Mouse (Mus musculus) CH12.LX (cell line): Measurements from ENCODE around the gene Ppip5k2. TPM values are rescaled to one million over a fixed set of nuclear protein-coding genes. Genes with fewer than 3 reads are reported as not detected.

Source experiments
- DNase-seq: peaks from one replicate; pipeline ENCODE4 v3.0.0-alpha.2; 2013; ENCODE audit errors: extremely low read depth
- H3K27ac ChIP-seq: 2 replicates; pipeline ENCODE4 v1.5.1; 2012; ENCODE audit warnings: low read depth, mild to moderate bottlenecking, control low read depth, moderate library complexity; ENCODE audit not compliant: insufficient read depth
- H3K27me3 ChIP-seq: replicated peaks from 2 replicates; pipeline ENCODE3; 2012; ENCODE audit warnings: inconsistent platforms
- H3K36me3 ChIP-seq, 2 experiments: replicated peaks in 1 of 2; 2 replicates each; pipeline versions ENCODE3 to v1.6.1; 2012; ENCODE audit warnings: inconsistent platforms in 1 of 2, low read length in 1 of 2, mild to moderate bottlenecking in 1 of 2, mixed read lengths in 1 of 2, moderate library complexity in 1 of 2; ENCODE audit not compliant: control insufficient read depth in 1 of 2, insufficient read depth in 1 of 2
- H3K4me1 ChIP-seq, 2 experiments: 2 replicates each; pipeline ENCODE4 v1.6.1; 2012; ENCODE audit warnings: inconsistent platforms in 1 of 2, moderate library complexity in 1 of 2; ENCODE audit not compliant: insufficient read depth in 2 of 2, control insufficient read depth in 1 of 2
- H3K4me2 ChIP-seq: 2 replicates; pipeline ENCODE4 v1.6.1; 2012; ENCODE audit warnings: low read depth, mild to moderate bottlenecking, control low read depth; ENCODE audit not compliant: poor library complexity, insufficient read depth, severe bottlenecking
- H3K4me3 ChIP-seq, 3 experiments: fragments of 150-350 bp in 1 of 3; sonication (generic) in 1 of 3; replicated peaks in 1 of 3; 2 replicates each; pipeline versions ENCODE3 to v1.5.1; 2011 to 2012; ENCODE audit warnings: low read depth in 2 of 3, low read length in 2 of 3, mild to moderate bottlenecking in 2 of 3, moderate library complexity in 2 of 3, control low read depth in 1 of 3, improper control_type of control experiment in 1 of 3, inconsistent platforms in 1 of 3, mixed read lengths in 1 of 3; ENCODE audit not compliant: poor library complexity in 1 of 3
- H3K79me2 ChIP-seq: replicated peaks from 2 replicates; pipeline ENCODE4 v1.6.1; 2012; ENCODE audit warnings: mild to moderate bottlenecking, moderate library complexity; ENCODE audit not compliant: control insufficient read depth, poor library complexity, insufficient read depth, severe bottlenecking; ENCODE audit errors: extremely low read depth
- H3K9ac ChIP-seq: 2 replicates; pipeline ENCODE4 v1.6.1; 2012; ENCODE audit warnings: low read depth, mild to moderate bottlenecking, control low read depth, moderate library complexity; ENCODE audit not compliant: insufficient read depth
- H3K9me3 ChIP-seq: replicated peaks from 2 replicates; pipeline ENCODE3; 2012; ENCODE audit warnings: low read length, inconsistent platforms, mixed read lengths
- CHD1 ChIP-seq: IDR thresholded peaks from 2 replicates; pipeline ENCODE4 v1.6.1; 2012; ENCODE audit warnings: low read depth, low read length, improper control_type of control experiment, inconsistent platforms
- CHD2 ChIP-seq: IDR thresholded peaks from 2 replicates; pipeline ENCODE4 v1.6.1; 2011; ENCODE audit warnings: low read length, improper control_type of control experiment
- CTCF ChIP-seq, 2 experiments: IDR thresholded peaks in 1 of 2; conservative IDR thresholded peaks in 1 of 2; 2 replicates each; pipeline ENCODE4 v1.5.1; 2011 to 2012; ENCODE audit warnings: low read depth in 2 of 2, low read length in 2 of 2, improper control_type of control experiment in 1 of 2, inconsistent platforms in 1 of 2, mild to moderate bottlenecking in 1 of 2, moderate library complexity in 1 of 2
- ELF1 ChIP-seq: IDR thresholded peaks from 2 replicates; pipeline ENCODE4 v1.6.1; 2014; ENCODE audit warnings: low read depth, mild to moderate bottlenecking, inconsistent platforms, low read length, improper control_type of control experiment
- ETS1 ChIP-seq: conservative IDR thresholded peaks from 2 replicates; pipeline ENCODE4 v1.6.1; 2012; ENCODE audit warnings: low read depth, mild to moderate bottlenecking, inconsistent platforms, low read length, improper control_type of control experiment, moderate library complexity
- GABPA ChIP-seq: IDR thresholded peaks from 2 replicates; pipeline ENCODE4 v1.6.1; 2012; ENCODE audit warnings: low read depth, low read length, improper control_type of control experiment, inconsistent platforms; ENCODE audit not compliant: insufficient replicate concordance
- HCFC1 ChIP-seq: IDR thresholded peaks from 2 replicates; pipeline ENCODE4 v1.6.1; 2012; ENCODE audit warnings: low read depth, mild to moderate bottlenecking, inconsistent platforms, low read length, improper control_type of control experiment
- JUND ChIP-seq: conservative IDR thresholded peaks from 2 replicates; pipeline ENCODE4 v1.6.1; 2011; ENCODE audit warnings: low read depth, low read length, improper control_type of control experiment
- KAT2A ChIP-seq: IDR thresholded peaks from 2 replicates; pipeline ENCODE4 v1.6.1; 2012; ENCODE audit warnings: low read length, improper control_type of control experiment, inconsistent platforms; ENCODE audit not compliant: insufficient replicate concordance
- MAX ChIP-seq: IDR thresholded peaks from 2 replicates; pipeline ENCODE4 v1.6.1; 2011; ENCODE audit warnings: low read length, improper control_type of control experiment
- MXI1 ChIP-seq: IDR thresholded peaks from 2 replicates; pipeline ENCODE4 v1.6.1; 2011; ENCODE audit warnings: mild to moderate bottlenecking, low read depth, low read length, improper control_type of control experiment
- NELFE ChIP-seq: IDR thresholded peaks from 2 replicates; pipeline ENCODE4 v1.6.1; 2011; ENCODE audit warnings: low read depth, low read length, improper control_type of control experiment
- PAX5 ChIP-seq: IDR thresholded peaks from 2 replicates; pipeline ENCODE4 v1.6.1; 2012; ENCODE audit warnings: low read length, inconsistent platforms, mixed read lengths
- POLR2A ChIP-seq: IDR thresholded peaks from 2 replicates; pipeline ENCODE4 v1.6.1; 2011; ENCODE audit warnings: low read depth, mild to moderate bottlenecking, improper control_type of control experiment, low read length
- SIN3A ChIP-seq: IDR thresholded peaks from 2 replicates; pipeline ENCODE4 v1.6.1; 2012; ENCODE audit warnings: low read length, improper control_type of control experiment, inconsistent platforms
- TBP ChIP-seq: conservative IDR thresholded peaks from 2 replicates; pipeline ENCODE4 v1.6.1; 2011; ENCODE audit warnings: low read depth, low read length, improper control_type of control experiment
- USF1 ChIP-seq: IDR thresholded peaks from 2 replicates; pipeline ENCODE4 v1.6.1; 2014; ENCODE audit warnings: low read depth, mild to moderate bottlenecking, inconsistent platforms, low read length, improper control_type of control experiment
- USF2 ChIP-seq: conservative IDR thresholded peaks from 2 replicates; pipeline ENCODE4 v1.6.1; 2011; ENCODE audit warnings: low read depth, low read length, improper control_type of control experiment
- ZC3H11A ChIP-seq: IDR thresholded peaks from 2 replicates; pipeline ENCODE4 v1.6.1; 2012; ENCODE audit warnings: low read depth, mild to moderate bottlenecking, inconsistent platforms, low read length, improper control_type of control experiment
- ZNF384 ChIP-seq: IDR thresholded peaks from 2 replicates; pipeline ENCODE4 v1.6.1; 2012; ENCODE audit warnings: low read depth, low read length, improper control_type of control experiment, inconsistent platforms
- dilution Hi-C: fragments of 300-500 bp; cut with MboI; formaldehyde crosslinking; loops from 2 replicates; pipeline ENCODE4 v1.14.3; 2020; ENCODE audit warnings: low sequenced_read_pairs; ENCODE audit not compliant: extremely low pct_unique_long_range_greater_than_20kb, extremely low pct_ligation_motif_present
- in situ Hi-C: fragments of 300-500 bp; cut with MboI; formaldehyde crosslinking; loops from 3 replicates; pipeline ENCODE4 v1.14.3; 2019; ENCODE audit warnings: low sequenced_read_pairs, low pct_ligation_motif_present, low pct_unique_long_range_greater_than_20kb, mixed read lengths
- polyA plus RNA-seq: library from polyadenylated mRNA; unstranded; fragments of >175 nt; gene quantifications from 2 replicates; pipeline ENCODE4 v1.2.1, GENCODE M21; 2012; ENCODE audit warnings: low read depth; ENCODE audit not compliant: insufficient read length
- total RNA-seq, 2 experiments: library from RNA; depleted of rRNA; stranded (reverse); fragments of 300-350 nt in 1 of 2; fragments of >200 nt in 1 of 2; gene quantifications; 2 replicates each; pipeline ENCODE4 v1.2.3; 2012 to 2014

Ppip5k2 gene
- total and polyA plus RNA-seq, 3 experiments = 27.4 to 44.9 (median 29.8) TPM

- Histone ChIP-seq H3K4me1 (peaks cover 0 to 4% of the 10 kb centered on the region in 2 experiments; a peak in 1 of 4 replicates), H3K79me2 (no peaks in the 10 kb centered on the region), H3K27me3 (no peaks in the 10 kb centered on the region), H3K27ac (no peak overlapping the region), H3K4me3 (no peak overlapping the region), H3K36me3 (no peaks in the 10 kb centered on the region), H3K4me2 (no peak overlapping the region), H3K9ac (no peak overlapping the region), H3K9me3 (no peaks in the 10 kb centered on the region)
- DNase-seq = no peak
- in situ Hi-C loops (no loop called here), dilution Hi-C loops (no loop called here)
- TF ChIP-seq ZNF384 (no peak), MAX (no peak), TBP (no peak), ETS1 (no peak), ELF1 (no peak), SIN3A (no peak), KAT2A (no peak), PAX5 (no peak), GABPA (no peak), CTCF (conservative IDR thresholded peaks at IDR 0.05 in 1 of 2, IDR thresholded peaks at IDR 0.05 in 1 of 2; ENCODE audit: low read depth in 2 of 2, low read length in 2 of 2) (no peak), USF1 (no peak), USF2 (no peak), HCFC1 (no peak), CHD1 (no peak), ZC3H11A (no peak), MXI1 (no peak), CHD2 (no peak), NELFE (no peak), JUND (no peak), POLR2A (no peak)
Observed at GRCm38 (mm10) chr1:97672849-97673248, 97.4 kb downstream of the Ppip5k2 start.

GRCm38 (mm10) chr1:97667288-97667687, 102.9 kb downstream of the Ppip5k2 start:
- Histone ChIP-seq H3K4me3 (no peak overlapping the region), H3K4me2 (no peak overlapping the region), H3K27me3 (no peaks in the 10 kb centered on the region), H3K9me3 (no peaks in the 10 kb centered on the region)
- DNase-seq = no peak
- dilution Hi-C loops = no loop called here
- no peak for TF ChIP-seq CHD1
- TF ChIP-seq, all 38 proteins: peak for 0
- H3K9ac ChIP-seq = no peak overlapping the region
- no peaks in the 10 kb centered on the region for H3K79me2 ChIP-seq
- no peaks in the 10 kb centered on the region for H3K36me3 ChIP-seq
- in situ Hi-C loops = no loop called here
- H3K27ac ChIP-seq = no peak overlapping the region
- peaks cover 3 to 7% of the 10 kb centered on the region in 2 experiments; a peak in 3 of 4 replicates for H3K4me1 ChIP-seq
